Mouse (Mus musculus) activated CD4-positive, CD25-positive, alpha-beta regulatory T cell, adult 9 weeks (primary cell): ENCODE measurements around the gene Acnat1. TPM values are rescaled to one million over a fixed set of nuclear protein-coding genes. Genes with fewer than 3 reads are reported as not detected.

Experiments used
- polyA plus RNA-seq: library from polyadenylated mRNA; unstranded; fragments of 100-300 nt; shearing (Covaris generic); gene quantifications from one replicate; pipeline ENCODE4 v1.2.1, GENCODE M21; 2017

The Acnat1 gene
- not detected for polyA plus RNA-seq

GRCm38 (mm10) chr4:49473435-49474100, at the start of gene Acnat1:
Gene Acnat1 (minus strand): TSS chr4:49473912.

GRCm38 (mm10) chr4:49520572-49521340, 47.0 kb upstream of the Acnat1 start, which contains the start of the genes Mrpl50 and Zfp189:
Gene Mrpl50 (minus strand): TSS chr4:49521093.
Gene Zfp189 (plus strand): TSS chr4:49521176.

GRCm38 (mm10) chr4:49506386-49506785, 32.7 kb upstream of the Acnat1 start, which contains the start of gene Baat:
Gene Baat (minus strand): TSS chr4:49506557.

GRCm38 (mm10) chr4:49407957-49408356, 65.8 kb downstream of the Acnat1 start, which contains the start of gene Acnat2:
Gene Acnat2 (minus strand): TSS chr4:49408151.

Other genes starting within 250 kb of the Acnat1 start
- not detected for gene Acnat2, start 65.8 kb downstream of the Acnat1 start, polyA plus RNA-seq
- gene Baat, start 32.6 kb upstream of the Acnat1 start, polyA plus RNA-seq, result not detected
- 28.5 TPM for gene Mrpl50, start 47.2 kb upstream of the Acnat1 start, polyA plus RNA-seq
- gene Zfp189, start 47.3 kb upstream of the Acnat1 start, polyA plus RNA-seq, result 5.1 TPM
- gene Aldob, start 75.6 kb upstream of the Acnat1 start, polyA plus RNA-seq, result not detected
- not detected for gene Tmem246, start 124.0 kb upstream of the Acnat1 start, polyA plus RNA-seq
- gene Rnf20, start 158.1 kb upstream of the Acnat1 start, polyA plus RNA-seq, result 67.9 TPM
- 0.09 TPM for gene Ppp3r2, start 208.1 kb upstream of the Acnat1 start, polyA plus RNA-seq